Mouse (Mus musculus) neural tube, embryonic 11.5 days (tissue): ENCODE measurements around the gene Klhl26. TPM values are rescaled to one million over a fixed set of nuclear protein-coding genes. Genes with fewer than 3 reads are reported as not detected.

Experiments
- ATAC-seq: fragments of 200-750 bp; cut with Nextera tagmentation; 2 replicates; pipeline ENCODE4 v1.8.0; 2017; ENCODE audit warnings: moderate number of reproducible peaks, mild to moderate bottlenecking, moderate TSS enrichment, moderate library complexity; ENCODE audit not compliant: insufficient read depth, low FRiP score, low TSS enrichment
- DNase-seq: peaks from one replicate; pipeline ENCODE4 v3.0.0-alpha.2; 2015; ENCODE audit warnings: low spot score
- H3K27ac ChIP-seq: fragments of 300-500 bp; sonication (generic); 2 replicates; pipeline ENCODE4 v1.5.1; 2014; ENCODE audit warnings: low read depth, mild to moderate bottlenecking, low read length
- H3K27me3 ChIP-seq: fragments of 300-500 bp; sonication (generic); 2 replicates; pipeline ENCODE4 v1.6.1; 2014; ENCODE audit warnings: mild to moderate bottlenecking, low read length, mixed read lengths; ENCODE audit not compliant: control insufficient read depth, insufficient read depth
- H3K36me3 ChIP-seq: fragments of 300-500 bp; sonication (generic); 2 replicates; pipeline ENCODE4 v1.6.1; 2014; ENCODE audit warnings: mild to moderate bottlenecking, low read length, moderate library complexity, mixed read lengths; ENCODE audit not compliant: control insufficient read depth, insufficient read depth
- H3K4me1 ChIP-seq: fragments of 300-500 bp; sonication (generic); 2 replicates; pipeline ENCODE4 v1.6.1; 2014; ENCODE audit warnings: low read length, mixed read lengths; ENCODE audit not compliant: control insufficient read depth, insufficient read depth
- H3K4me2 ChIP-seq: fragments of 300-500 bp; sonication (generic); 2 replicates; pipeline ENCODE4 v1.6.1; 2014; ENCODE audit warnings: low read depth, mild to moderate bottlenecking, moderate library complexity
- H3K4me3 ChIP-seq: fragments of 300-500 bp; sonication (generic); 2 replicates; pipeline ENCODE4 v1.5.1; 2014; ENCODE audit warnings: low read depth, low read length
- H3K9ac ChIP-seq: fragments of 300-500 bp; sonication (generic); 2 replicates; pipeline ENCODE4 v1.6.1; 2014; ENCODE audit warnings: mild to moderate bottlenecking, low read length
- H3K9me3 ChIP-seq: fragments of 300-500 bp; sonication (generic); 2 replicates; pipeline ENCODE4 v1.6.1; 2016; ENCODE audit warnings: low read length; ENCODE audit not compliant: control insufficient read depth
- WGBS: fragments of 180-500 bp; shearing (Covaris S2); extraction: QIAGEN DNeasy Blood & Tissue Kit; methylation state at CpG from one replicate; pipeline ENCODE4 v1.1.7; 2014; 5-methylcytosine and 5-hydroxymethylcytosine counted together
- polyA plus RNA-seq: library from polyadenylated mRNA; unstranded; fragments of >200 nt; fragmentation: Nextera tagmentation; extraction: Ambion mirVana; gene quantifications from 2 replicates; pipeline ENCODE4 v1.2.1, GENCODE M21; 2014

Klhl26 gene
- polyA plus RNA-seq, 1 experiment from 2014 or later, result 17.0 TPM

- Histone ChIP-seq H3K27me3 (no peaks in the 10 kb centered on the region), H3K36me3 (no peaks in the 10 kb centered on the region; the same call in 1 of the 2 replicates), H3K4me3 (no peak overlapping the region), H3K9ac (no peak overlapping the region), H3K9me3 (no peaks in the 10 kb centered on the region), H3K4me1 (peaks cover 7% of the 10 kb centered on the region), H3K27ac (no peak overlapping the region), H3K4me2 (no peak overlapping the region)
- no peak for DNase-seq
- 93% methylated on average over 5 of the region's 5 CpGs for WGBS
- no peak for ATAC-seq
Measured at GRCm38 (mm10) chr8:70435156-70435555, 41.6 kb downstream of the Klhl26 start.

- Histone ChIP-seq H3K27me3 (no peaks in the 10 kb centered on the region), H3K36me3 (no peaks in the 10 kb centered on the region; the same call in 1 of the 2 replicates), H3K4me3 (no peak overlapping the region), H3K9ac (no peak overlapping the region), H3K9me3 (no peaks in the 10 kb centered on the region), H3K27ac (no peak overlapping the region), H3K4me2 (no peak overlapping the region), H3K4me1 (no peaks in the 10 kb centered on the region; the same call in 1 of the 2 replicates)
- DNase-seq, result no peak
- no peak for ATAC-seq
- 38% methylated on average over 4 of the region's 4 CpGs for WGBS
Measured at GRCm38 (mm10) chr8:70432991-70433536, 43.7 kb downstream of the Klhl26 start.

- no peak for ATAC-seq
- Histone ChIP-seq H3K9ac (no peak overlapping the region), H3K27ac (no peak overlapping the region), H3K36me3 (no peaks in the 10 kb centered on the region; the same call in 1 of the 2 replicates), H3K27me3 (no peaks in the 10 kb centered on the region), H3K4me3 (no peak overlapping the region), H3K9me3 (no peaks in the 10 kb centered on the region), H3K4me1 (no peaks in the 10 kb centered on the region; the same call in 1 of the 2 replicates), H3K4me2 (no peak overlapping the region)
- 96% methylated on average over 4 of the region's 4 CpGs for WGBS
- DNase-seq, result no peak
Measured at GRCm38 (mm10) chr8:70431213-70431612, 45.6 kb downstream of the Klhl26 start.

DNA sequence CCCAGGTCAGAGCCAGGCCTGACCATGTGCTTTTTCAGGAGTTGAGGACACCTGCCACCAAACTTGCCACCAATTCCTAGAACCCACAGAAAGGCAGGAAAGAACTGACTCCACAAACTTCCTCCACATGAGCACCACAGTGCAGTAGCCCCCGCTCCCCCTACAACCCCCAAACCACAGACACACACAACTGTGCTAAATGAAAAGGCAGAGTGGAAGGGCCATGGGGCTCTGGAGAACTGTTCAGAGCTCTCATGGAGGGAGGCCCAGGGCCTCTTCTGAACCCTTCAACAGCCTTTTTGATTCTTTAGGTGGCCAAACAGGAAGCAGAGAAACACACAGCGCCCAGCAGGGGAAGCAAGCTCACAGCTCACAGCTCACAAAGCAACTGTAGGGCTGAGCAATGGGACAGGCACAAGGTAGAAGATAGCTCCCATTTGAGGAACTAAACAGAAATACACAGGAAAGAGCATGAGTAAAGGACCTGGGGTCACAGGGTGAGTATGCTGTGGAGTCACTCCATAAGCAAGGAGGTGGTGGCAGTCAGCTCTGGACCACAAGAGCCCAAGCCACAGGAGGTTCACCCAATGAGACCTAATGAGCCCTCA is 50.4 kb downstream of the Klhl26 start:
- WGBS, result 94% methylated on average over 2 of the region's 2 CpGs
- Histone ChIP-seq H3K27me3 (no peaks in the 10 kb centered on the region), H3K9ac (no peak overlapping the region), H3K4me3 (no peak overlapping the region), H3K9me3 (no peaks in the 10 kb centered on the region), H3K27ac (no peak overlapping the region), H3K36me3 (no peaks in the 10 kb centered on the region), H3K4me1 (no peaks in the 10 kb centered on the region; the same call in 1 of the 2 replicates), H3K4me2 (no peak overlapping the region)
- DNase-seq (no peak), ATAC-seq (no peak)

- H3K4me3 ChIP-seq, result no peak overlapping the region
- H3K9ac ChIP-seq, result no peak overlapping the region
- no peak overlapping the region for H3K27ac ChIP-seq
- no peak for ATAC-seq
- no peaks in the 10 kb centered on the region; the same call in 1 of the 2 replicates for H3K4me1 ChIP-seq
- H3K36me3 ChIP-seq, result no peaks in the 10 kb centered on the region
- no peaks in the 10 kb centered on the region for H3K9me3 ChIP-seq
- no peak for DNase-seq
- no peaks in the 10 kb centered on the region for H3K27me3 ChIP-seq
- H3K4me2 ChIP-seq, result no peak overlapping the region
- WGBS, result 67% methylated on average over 2 of the region's 2 CpGs
Measured at GRCm38 (mm10) chr8:70422722-70423121, 54.0 kb downstream of the Klhl26 start.

- Histone ChIP-seq H3K27ac (no peak overlapping the region), H3K27me3 (no peaks in the 10 kb centered on the region), H3K4me3 (no peak overlapping the region), H3K4me2 (no peak overlapping the region), H3K36me3 (no peaks in the 10 kb centered on the region), H3K4me1 (peaks cover 1% of the 10 kb centered on the region), H3K9ac (no peak overlapping the region), H3K9me3 (no peaks in the 10 kb centered on the region)
- ATAC-seq (no peak), DNase-seq (no peak)
- WGBS, result 86% methylated on average over 18 of the region's 18 CpGs
Measured at GRCm38 (mm10) chr8:70421349-70422104, 55.2 kb downstream of the Klhl26 start.

DNA sequence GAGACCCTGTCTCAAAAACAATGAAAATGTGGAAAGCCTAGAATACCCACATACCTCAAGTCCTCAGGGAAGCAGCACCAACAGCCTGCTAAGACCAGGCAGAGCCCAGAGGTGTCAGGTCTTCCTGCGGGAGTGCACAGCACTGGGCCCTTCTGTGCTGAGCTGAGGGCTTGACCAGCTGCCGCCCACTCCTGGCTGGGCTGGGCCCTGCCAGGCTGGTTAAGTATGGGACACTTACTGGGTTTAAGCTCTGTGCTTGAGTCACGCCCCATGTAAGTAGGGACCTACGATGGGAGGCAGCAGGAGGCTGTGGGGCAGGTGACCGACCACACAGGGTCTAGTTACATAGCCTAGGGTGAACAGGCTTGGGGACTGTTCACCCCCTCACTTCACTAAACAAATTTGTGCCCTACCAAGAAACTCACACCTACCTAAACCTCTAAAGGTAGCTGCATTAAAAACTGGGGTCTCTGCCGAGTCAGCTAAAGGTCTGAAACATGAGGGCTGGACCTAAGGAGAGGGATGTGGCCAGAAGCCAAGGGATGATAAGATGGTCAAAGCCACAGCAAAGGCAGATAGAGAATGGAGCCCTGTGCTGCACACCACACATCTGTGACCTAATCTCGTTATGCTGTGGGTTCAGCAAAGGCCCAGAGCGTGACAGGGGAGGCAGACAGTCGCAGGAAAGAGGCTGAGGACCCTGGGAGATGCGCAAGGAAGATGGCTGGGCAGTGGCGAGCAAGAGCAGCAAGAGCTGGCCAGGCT is 56.7 kb downstream of the Klhl26 start:
- H3K4me1 ChIP-seq, result peaks cover 5% of the 10 kb centered on the region
- ATAC-seq (no peak), DNase-seq (no peak)
- no peak overlapping the region for H3K4me2 ChIP-seq
- 85% methylated on average over 11 of the region's 11 CpGs for WGBS
- no peaks in the 10 kb centered on the region for H3K27me3 ChIP-seq
- no peaks in the 10 kb centered on the region for H3K9me3 ChIP-seq
- no peak overlapping the region for H3K4me3 ChIP-seq
- H3K27ac ChIP-seq, result no peak overlapping the region
- no peak overlapping the region for H3K9ac ChIP-seq
- no peaks in the 10 kb centered on the region for H3K36me3 ChIP-seq

DNA sequence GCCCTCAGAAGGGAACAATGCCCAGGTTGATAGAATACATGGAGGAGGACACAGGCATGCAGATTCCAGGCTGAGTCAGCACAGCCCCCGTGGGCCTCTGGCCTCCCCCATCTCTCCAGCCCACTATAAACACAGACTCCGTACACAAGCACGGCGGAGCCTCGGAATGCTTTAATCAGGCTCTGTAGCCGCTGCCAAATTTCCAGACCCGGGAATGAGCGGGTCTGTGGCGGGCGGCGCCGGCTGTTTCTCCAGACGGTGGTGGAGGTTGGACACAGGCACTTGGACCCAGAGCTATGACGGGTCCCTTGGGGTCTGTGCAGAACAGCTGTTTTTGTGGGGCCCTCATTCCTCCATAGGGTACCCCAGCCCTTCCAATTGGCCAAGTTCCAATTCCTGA is 57.8 kb downstream of the Klhl26 start:
- H3K27ac ChIP-seq, result no peak overlapping the region
- H3K4me1 ChIP-seq, result peaks cover 5% of the 10 kb centered on the region
- no peaks in the 10 kb centered on the region for H3K36me3 ChIP-seq
- H3K4me2 ChIP-seq, result no peak overlapping the region
- no peak overlapping the region for H3K4me3 ChIP-seq
- no peaks in the 10 kb centered on the region for H3K27me3 ChIP-seq
- no peak for DNase-seq
- H3K9ac ChIP-seq, result no peak overlapping the region
- WGBS, result 76% methylated on average over 14 of the region's 14 CpGs
- H3K9me3 ChIP-seq, result no peaks in the 10 kb centered on the region
- ATAC-seq, result no peak
